Mouse (Mus musculus) left cerebral cortex, postnatal 25 days (tissue): ENCODE measurements around the gene Letmd1. TPM values are rescaled to one million over a fixed set of nuclear protein-coding genes. Genes with fewer than 3 reads are reported as not detected.

ENCODE experiments used
- DNase-seq, 2 experiments: peaks; one replicate each; pipeline ENCODE4 v3.0.0; 2022; ENCODE audit warnings: low spot score in 2 of 2, mixed read lengths in 1 of 2
- intact Hi-C: fragments of 180-260 bp; cut with DNase I; formaldehyde crosslinking; loops from one replicate; pipeline ENCODE4 v1.15.1; 2025
- total RNA-seq, 2 experiments: library from RNA; stranded (reverse); gene quantifications; 2 replicates each; pipeline ENCODE4 v1.2.3; 2021

Gene Letmd1
- total RNA-seq, 2 experiments from 2014 or later = 60.7 to 63.6 TPM

DNA sequence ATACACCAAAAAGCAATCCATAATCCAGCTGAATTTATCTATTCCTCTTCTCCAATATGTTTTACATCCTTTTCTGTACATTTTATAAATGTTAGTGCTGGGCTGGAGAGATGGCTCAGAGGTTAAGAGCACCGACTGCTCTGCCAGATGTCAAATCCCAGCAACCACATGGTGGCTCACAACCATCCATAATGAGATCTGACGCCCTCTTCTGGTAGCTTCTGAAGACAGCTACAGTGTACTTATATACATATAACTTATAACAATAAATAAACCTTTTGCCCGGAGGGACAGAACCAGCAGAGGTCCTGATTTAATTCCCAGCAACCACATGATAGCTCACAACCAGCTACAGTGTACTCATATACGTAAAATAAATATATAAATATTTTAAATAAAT, 20.3 kb upstream of the Letmd1 start:
- DNase-seq = no peak
- intact Hi-C loops = no loop called here

DNA sequence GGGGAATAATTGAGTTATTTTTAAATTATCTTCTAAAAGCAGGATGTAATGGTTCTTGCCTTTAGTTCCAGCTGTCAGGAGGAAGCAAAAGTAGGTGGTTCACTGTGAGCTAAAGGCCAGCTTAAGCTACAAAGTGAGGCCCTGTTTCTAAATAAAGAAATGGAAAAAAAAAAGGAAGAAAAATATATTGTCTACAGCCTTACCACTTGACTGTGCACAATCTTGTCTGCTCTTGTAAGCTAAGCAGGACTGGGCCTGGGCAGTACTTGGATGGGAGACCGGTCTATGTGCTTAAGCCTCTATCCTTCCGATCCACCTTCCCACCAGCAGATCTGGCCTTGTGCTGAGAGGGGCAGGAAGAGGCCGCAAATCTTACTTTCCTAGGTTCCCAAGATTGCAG, 19.3 kb upstream of the Letmd1 start:
- DNase-seq = no peak
- intact Hi-C loops = no loop called here

DNA sequence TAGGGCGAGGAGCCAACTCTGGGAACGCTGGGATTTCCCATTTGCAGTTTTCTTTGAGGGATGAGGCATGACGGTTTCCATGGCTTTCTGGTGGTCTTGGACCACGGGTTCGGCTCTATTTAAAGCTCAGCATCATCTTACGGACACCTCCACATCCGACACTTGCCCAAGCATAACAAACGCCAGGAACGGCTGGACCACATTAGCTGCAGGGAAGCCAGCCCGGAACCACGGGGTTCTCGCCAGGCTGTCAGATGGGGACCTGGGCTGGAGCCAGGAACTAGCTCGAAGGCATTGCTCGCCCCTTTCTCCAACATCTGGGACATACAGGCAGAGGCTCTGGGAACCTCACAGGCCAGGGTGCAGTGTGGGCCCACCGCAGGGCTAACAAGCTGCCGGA, 17.6 kb upstream of the Letmd1 start:
- peak in 1 of 2 experiments; percentile 44 for DNase-seq
- intact Hi-C loops = loop anchor here (10.0 kb wide), 1 partner anchor 186 kb away; no protein-coding TSS in a partner anchor

DNA sequence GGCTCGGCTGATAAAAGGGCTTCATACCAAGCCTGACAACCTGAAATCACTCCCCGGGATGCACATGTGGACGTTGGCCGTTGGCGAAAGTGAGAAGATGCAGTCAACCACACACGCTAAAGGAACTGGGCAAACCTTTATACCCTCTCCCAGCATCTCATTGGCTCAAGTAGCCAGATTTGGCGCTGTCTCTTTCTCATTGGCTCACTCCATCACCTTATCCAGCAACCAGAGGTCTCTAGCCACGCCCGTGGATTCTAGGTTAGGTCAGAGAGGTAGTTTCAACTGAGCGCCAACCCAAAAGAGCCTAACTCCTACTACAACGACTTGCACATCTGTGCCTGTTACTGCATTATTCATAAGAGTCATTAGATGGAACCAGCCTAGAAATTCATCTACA, 16.3 kb upstream of the Letmd1 start:
- DNase-seq = no peak
- intact Hi-C loops = loop anchor here (10.0 kb wide), 1 partner anchor 188 kb away; no protein-coding TSS in a partner anchor

DNA sequence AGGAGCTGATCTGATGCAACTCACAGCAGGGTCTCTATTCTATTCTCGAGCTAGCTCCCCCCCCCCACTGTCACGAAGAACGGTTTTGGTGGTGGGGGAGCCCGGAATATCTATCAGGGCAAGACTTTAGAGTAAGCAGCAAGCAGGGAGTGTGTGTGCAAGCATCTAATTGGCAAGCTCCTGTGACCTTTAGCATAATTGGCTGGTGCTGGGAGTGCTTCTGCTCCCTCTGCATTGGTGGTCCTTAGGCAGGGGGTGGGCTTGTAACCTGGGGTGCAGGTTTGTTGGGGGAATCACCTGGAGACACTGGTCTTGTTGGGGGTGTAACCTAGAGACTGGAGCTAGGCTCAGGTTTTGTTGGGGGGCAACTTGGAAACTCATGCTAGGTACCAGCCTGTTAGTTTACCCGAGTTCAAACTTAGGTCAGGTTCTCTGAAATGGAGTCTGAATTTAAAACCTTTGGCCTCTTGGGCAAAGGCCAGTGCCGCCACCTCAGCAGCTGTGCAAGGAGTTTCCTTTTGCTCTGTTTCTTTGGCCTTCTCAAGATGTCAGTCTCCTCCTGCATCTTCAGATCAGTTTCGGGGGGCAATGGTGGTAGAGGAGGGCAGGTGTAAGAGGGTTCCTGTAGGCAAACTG, 12.3 kb upstream of the Letmd1 start:
- intact Hi-C loops = loop anchor here (5.0 to 10.0 kb wide), 2 partner anchors 69 to 192 kb away; no protein-coding TSS in a partner anchor
- DNase-seq = no peak

DNA sequence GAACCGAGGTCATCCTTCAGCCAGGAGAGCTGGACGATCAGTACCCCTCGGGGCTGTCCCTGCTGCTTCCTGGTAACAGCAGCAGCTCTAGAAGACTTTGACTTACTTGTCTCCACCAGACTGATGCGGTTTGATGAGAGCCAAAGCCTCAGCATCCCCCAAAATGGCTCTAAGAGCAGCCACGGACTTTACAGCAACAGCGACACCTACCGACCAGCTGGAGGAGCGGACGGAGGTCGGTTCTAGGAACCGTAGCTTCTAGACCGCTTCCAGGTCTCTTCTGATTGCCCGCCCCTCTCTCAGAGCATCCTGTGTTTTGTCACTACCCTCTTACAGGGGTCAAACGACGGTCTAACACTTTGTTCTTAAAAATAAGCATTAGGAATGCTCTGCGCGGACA, 11.5 kb upstream of the Letmd1 start:
- intact Hi-C loops = loop anchor here (5.0 to 10.0 kb wide), 2 partner anchors 70 to 193 kb away; no protein-coding TSS in a partner anchor
- peak; percentile 60 to 67 for DNase-seq

DNA sequence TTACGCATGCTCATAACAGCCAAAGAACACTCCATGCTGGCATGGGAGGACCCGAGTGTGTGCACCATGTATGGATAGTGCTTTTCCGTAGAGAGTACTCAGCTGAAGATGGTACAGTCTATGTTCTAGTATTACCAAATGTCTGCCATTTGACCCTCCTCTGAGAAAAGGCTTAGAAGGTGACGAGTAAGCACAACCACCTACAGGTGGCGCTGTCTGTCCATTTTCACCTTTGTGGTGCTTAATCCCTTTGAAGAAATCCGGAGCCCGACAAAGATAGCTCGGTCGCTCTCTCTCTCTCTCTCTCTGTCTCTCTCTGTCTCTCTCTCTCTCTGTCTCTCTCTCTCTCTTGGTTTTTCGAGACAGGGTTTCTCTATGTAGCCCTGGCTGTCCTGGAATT, 10.8 kb upstream of the Letmd1 start:
- intact Hi-C loops = loop anchor here (5.0 to 10.0 kb wide), 2 partner anchors 71 to 193 kb away; no protein-coding TSS in a partner anchor
- DNase-seq = peak in 1 of 2 experiments; percentile 39

DNA sequence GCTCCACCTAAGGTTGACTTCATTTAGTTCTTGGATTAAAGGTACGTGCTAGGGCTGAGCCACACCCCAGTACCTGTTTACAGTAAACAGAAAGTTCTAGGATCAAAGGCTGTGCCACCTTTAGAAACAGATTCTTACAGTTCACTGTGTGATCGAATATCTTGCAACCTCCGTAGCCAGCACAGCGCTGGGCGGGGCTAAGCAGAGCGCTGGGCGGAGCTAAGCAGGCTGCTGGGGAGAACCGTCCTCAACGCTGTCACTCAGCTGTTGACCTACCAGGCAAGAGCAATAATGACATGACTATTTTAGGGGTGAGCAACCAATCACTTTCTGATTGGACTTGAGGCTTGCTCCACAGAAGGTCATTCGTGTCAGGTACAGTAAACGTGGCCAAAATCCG, 7.9 kb upstream of the Letmd1 start:
- intact Hi-C loops = loop anchor here (5.0 kb wide), 1 partner anchor 434 kb away; no protein-coding TSS in a partner anchor
- no peak for DNase-seq

DNA sequence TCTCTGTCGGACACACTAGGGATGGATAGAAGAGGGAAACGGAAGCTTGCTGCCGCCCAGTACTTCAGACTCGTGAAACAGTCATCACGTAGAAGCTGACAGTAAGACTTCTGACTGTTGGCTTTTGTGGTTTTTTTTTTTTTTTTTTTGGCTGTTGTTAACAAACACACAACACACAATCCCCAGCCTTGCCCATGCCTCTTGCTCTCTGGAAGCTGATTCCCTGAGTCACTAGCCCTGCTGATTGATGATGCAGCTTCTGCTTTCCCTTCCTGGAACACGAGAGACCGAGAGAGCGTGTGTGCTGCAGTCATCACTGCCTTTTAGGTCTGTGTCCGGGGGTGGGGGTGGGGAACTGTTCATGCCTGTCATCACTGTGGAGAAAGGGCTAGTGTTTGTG, 7.2 kb upstream of the Letmd1 start:
- intact Hi-C loops = loop anchor here (5.0 kb wide), 1 partner anchor 434 kb away; no protein-coding TSS in a partner anchor

DNA sequence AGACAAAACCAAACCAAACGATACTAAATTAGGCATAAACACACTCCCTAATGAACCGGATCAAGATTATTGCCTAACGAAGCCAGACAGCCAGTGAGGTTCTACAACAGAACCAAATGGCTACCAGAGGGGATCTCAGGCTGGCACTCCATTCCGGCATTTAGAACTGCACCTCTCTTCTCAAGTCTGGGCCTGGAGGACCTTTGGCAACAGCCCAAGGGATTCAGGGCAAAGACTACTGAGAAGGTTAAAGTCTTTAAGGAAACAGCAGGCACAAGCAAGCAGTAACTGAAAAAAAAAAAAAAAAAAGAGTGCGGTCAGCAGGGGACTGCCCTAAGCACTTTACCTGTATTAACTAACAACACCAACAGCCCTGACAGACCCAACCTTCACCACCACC, 6.7 kb upstream of the Letmd1 start:
- DNase-seq = no peak
- intact Hi-C loops = loop anchor here (5.0 kb wide), 1 partner anchor 435 kb away; no protein-coding TSS in a partner anchor

More for the DNA sequence above, 7.2 kb upstream of the Letmd1 start:
- no peak for DNase-seq

DNA sequence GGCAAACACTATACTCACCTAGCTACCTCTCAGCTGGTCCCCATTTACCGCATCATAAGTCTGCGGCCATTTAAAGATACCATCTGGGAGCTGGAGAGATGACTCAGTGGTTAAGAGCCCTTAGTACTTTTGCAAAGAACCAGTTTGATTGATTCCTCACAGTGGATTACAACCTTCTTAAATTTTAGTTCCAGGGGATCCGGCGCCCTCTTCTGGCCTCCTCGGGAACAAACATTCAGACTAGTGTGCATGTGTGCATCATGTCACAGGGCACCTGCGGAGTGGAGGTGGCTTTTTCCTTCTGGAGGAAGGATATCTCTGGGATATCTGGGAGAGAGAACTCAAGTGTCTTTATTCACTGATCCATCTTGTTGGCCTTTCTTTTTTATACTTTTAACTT, 5.1 kb upstream of the Letmd1 start:
- intact Hi-C loops = loop anchor here (5.0 kb wide), 1 partner anchor 436 kb away; no protein-coding TSS in a partner anchor
- DNase-seq = peak; percentile 69 to 86

DNA sequence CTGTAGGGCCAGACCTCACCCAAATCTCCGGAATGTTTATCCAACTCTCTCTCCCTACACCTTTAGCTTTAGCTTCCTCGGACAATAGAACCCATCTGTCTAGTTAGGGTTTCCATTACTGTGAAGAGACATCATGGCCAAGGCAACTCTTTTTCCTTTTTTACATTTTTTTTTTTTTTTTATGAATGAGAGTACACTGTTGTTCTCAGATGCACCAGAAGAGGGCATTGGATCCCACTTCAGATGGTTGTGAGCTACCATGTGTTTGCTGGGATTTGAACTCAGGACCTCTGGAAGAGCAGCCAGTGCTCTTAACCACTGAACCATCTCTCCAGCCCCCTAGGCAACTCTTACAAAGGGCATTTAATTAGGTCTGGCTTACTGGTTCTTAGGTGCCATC, 3.4 kb upstream of the Letmd1 start:
- no peak for DNase-seq
- intact Hi-C loops = no loop called here

DNA sequence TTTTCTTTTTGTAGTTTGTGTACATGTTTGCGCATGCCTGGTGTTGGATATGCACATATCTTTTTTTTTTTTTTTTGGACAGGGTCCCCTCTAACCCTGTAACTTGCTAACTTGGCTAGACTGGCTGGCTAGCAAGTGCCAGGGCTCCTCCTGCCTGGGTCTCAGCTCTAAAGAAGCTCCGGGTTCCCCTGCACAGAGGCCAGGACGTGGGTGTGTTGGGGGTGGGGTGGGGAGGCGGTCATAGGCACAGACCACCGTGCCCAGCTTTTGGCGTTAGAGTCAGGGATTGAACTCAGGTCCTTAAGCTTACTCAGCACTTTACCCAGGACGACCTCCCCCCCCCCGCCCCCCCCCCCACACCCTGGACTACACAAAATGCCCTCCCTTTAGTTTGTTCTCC, 1.1 kb upstream of the Letmd1 start:
- intact Hi-C loops = loop anchor here (2.0 kb wide), 3 partner anchors 27 to 215 kb away; partner anchors contain the start of genes Csrnp2 and Gm5475
- no peak for DNase-seq

DNA sequence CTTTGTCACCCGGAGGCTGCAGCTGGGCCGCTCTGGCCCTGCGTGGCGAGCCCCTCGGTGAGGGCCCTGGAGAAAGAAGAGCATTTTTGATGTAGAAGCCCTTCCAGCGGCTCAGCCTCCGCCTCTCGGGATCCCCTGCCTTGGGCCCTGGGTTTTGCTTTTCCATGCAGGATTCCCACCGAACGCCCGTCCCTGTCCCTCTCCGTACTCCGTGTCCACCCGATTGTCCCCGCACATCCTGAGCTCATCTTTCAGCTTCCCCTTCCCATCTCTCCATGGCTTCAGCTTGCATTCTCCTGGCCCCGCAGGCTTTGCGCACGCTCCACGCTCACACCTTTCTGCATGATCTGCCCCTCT, 344 bp downstream of the Letmd1 start:
- intact Hi-C loops = loop anchor here (2.0 kb wide), 3 partner anchors 26 to 214 kb away; partner anchors contain the start of genes Csrnp2 and Gm5475
- no peak for DNase-seq

DNA sequence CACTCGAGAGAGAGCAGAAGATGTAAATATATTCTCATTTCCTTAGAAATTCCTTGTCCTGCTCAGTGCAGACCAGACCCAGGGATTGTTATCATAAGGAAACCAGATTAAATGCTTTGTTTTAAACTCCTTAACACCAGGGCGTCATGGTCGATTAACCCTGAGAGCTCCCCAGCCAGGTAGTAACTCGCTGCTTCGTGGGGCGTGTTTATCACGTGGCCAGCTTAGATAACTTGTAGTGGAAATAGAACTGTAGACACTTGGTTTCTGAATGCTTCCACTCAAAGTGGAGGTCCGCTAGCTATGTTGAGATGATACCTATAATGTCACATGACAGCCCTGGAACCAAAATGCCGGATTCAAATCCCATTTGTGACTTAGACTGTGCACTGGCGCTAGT, 1.2 kb downstream of the Letmd1 start:
- DNase-seq = no peak
- intact Hi-C loops = no loop called here

DNA sequence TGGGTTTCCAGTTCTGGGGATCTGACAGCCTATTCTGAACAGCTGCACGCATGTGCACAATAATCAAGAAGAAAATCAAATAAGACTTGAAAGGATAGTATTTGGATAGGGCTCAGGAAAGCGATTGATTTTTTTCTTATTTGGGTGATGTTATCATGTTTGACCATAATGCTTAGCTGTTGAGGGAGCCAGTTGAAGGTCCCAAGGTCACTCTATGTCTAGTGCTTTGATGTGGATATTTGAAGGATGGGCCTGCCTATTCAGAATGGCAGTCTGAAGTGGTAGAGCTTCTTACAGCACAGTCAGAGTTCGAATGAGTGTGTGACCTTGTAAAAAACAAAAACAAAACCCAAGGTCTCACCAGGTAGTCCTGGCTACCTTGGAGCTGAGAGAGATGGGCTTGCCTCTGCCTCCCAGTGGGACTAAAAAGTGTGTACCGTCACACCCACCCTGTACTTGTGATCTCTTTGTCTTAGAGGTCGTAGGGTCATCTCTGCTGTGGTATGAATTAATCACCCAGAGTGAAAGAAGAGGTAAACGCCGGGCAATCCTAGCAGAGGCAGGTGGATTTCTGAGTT, 5.2 kb downstream of the Letmd1 start:
- no peak for DNase-seq
- intact Hi-C loops = no loop called here

DNA sequence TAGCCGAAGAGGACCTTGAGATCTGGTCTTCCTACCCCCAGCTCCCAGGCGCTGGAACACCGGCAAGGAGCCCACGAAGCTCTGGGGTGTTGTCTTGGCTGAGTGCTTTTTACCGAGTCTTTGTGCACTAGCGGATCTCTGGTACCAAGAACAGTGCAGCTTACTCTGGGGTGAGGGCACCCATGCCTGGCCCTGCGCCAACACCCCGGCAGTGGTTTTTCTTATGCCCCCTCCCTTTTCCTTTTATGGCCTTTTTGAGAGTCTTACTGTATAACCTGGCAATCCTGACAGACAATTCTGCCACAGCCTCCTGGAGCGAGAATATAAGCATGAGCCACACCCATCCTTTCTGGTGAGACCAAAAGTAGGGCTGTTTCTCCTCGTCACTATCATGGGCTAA, 9.5 kb downstream of the Letmd1 start:
- DNase-seq = no peak
- intact Hi-C loops = no loop called here

DNA sequence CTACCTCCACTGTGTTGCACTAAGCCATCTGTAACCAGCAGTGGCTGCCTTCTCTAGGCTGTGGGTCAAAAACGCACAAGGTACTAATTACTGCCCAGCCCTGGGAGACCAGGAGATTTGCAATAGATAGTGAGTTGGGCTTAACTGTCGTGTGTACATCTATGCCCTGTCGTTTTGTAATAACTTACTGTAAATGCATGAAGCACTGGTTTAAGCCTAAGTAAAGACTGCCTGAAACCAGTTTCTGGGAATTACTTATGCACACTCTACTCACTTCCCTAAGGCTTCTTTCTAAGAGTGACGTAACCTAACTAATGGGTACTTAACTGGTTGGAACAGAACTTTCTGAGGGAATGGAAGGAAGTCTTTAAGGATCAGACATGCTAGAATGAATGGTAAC, 10.1 kb downstream of the Letmd1 start:
- intact Hi-C loops = no loop called here
- no peak for DNase-seq

DNA sequence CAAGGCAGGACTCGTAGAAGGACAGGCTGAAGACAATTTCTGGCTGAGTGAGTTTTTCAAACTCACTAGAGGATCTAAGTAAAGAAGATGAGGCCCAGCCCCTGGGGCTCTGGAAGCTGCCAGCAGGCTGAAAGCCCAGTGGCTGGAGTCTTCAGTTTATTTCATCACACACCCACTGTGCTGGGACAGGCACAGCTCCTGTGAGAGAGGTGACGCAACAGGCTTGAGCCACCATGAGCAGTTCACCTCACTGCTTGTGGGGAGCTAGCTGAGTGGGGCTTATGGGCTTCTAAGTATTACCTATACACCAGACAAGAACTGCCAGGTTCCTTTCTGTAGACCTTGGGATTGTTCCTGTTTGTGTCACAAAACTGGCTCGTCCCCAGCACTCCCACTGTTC, 16.8 kb downstream of the Letmd1 start:
- DNase-seq = no peak
- intact Hi-C loops = no loop called here

DNA sequence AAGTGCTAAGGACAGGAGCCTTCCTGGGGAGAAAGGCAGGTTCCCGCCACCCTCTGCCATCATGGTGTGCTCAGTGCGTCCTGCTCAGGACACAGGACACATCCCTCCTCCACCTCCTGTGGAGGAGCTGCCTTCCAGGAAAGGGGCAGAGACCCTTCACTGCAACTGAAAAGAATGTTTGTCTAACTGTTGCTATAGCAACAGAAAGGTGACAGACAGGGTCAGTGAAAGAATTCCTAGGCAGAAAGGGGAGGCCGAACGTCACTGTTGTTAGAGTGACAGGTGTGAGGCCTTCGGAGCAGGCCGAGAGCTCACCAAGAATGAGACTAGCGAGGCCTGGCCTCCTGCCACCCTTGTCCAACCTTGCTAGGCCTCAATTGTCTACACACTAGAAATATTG, 17.6 kb downstream of the Letmd1 start:
- no peak for DNase-seq
- intact Hi-C loops = no loop called here

DNA sequence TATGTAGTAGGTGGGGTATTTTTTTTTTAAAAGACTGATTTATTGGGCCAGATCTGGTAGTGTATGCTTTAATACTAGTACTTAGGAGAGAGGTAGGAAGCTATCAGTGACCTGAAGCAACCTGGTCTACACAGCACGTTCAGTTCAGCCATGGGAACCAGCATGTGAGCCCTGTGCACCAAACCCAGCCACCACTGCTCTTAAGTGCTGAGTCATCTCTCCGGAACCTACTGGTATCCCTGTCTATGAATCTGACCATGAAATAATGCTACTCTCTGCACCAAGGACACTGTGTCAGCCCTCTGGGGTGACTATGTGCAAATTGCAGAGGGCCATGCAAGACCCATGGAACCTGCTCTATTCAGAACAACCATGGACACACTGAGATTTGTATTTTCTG, 18.2 kb downstream of the Letmd1 start:
- DNase-seq = no peak
- intact Hi-C loops = no loop called here
